Mouse (Mus musculus): ENCODE results near the gene Mgat4b.

- TF ChIP-seq TAL1 (IDR thresholded peaks at IDR 0.05; ENCODE audit: low read length) (no peak), GATA1 (IDR thresholded peaks at IDR 0.05; ENCODE audit: low read length) (no peak)
These were observed 65.0 kb downstream of the Mgat4b start for GRCm38 (mm10) chr11:50275568-50276151.
